In genomic region chr8:110714827-110715519, GRCm38 (mm10) we compare ENCODE assay signal across 10 mouse cellular contexts. TPM values are rescaled to one million over a fixed set of nuclear protein-coding genes. Genes with fewer than 3 reads are reported as not detected.
A peak's percentile ranks its signal among the peaks of the same experiment; 100 is the strongest.
DNase-seq lines count a peak whose midpoint lies in the region; ATAC-seq and TF ChIP-seq lines count a peak whose summit lies in the region.
"Had no signal": no experiment of that assay in that cellular context is flagged by ENCODE, and none has a peak within 500 bp of the region (broad histone marks: within the 10 kb centered on the region; RNA-seq: fewer than 3 reads in every experiment).

No protein-coding gene starts in this region.

- no peak for ATAC-seq in heart, embryonic 16.5 days (replicated peaks; ENCODE audit: extremely low read depth, insufficient read depth, low FRiP score)
- ATAC-seq in limb, embryonic 12.5 days (ENCODE audit: insufficient number of reproducible peaks, insufficient read depth, low FRiP score, low TSS enrichment, low read depth): no peak

- H3K27ac ChIP-seq in heart, embryonic 16.5 days (ENCODE audit: low read length): peak overlapping the region; percentile 86
- 0 out of 2 replicates have a peak overlapping the region, but pooled peaks have one; percentile 45 for H3K27ac ChIP-seq in spleen, adult 2 months (ENCODE audit: insufficient read depth, low read length)
- H3K27ac ChIP-seq in limb, embryonic 12.5 days: peak overlapping the region; percentile 77

- peak overlapping the region; percentile 54 for H3K9ac ChIP-seq in heart, embryonic 16.5 days (ENCODE audit: low read length)
- no peak overlapping the region for H3K9ac ChIP-seq in limb, embryonic 12.5 days (replicated peaks)

- H3K4me2 ChIP-seq in heart, embryonic 16.5 days (ENCODE audit: low read depth, low read length): no peak overlapping the region
- no peak overlapping the region for H3K4me2 ChIP-seq in limb, embryonic 12.5 days

- peaks cover 85% of the 10 kb centered on the region for H3K4me1 ChIP-seq in heart, embryonic 16.5 days (ENCODE audit: control insufficient read depth, insufficient read depth, low read length)
- H3K4me1 ChIP-seq in spleen, adult 2 months (ENCODE audit: control insufficient read depth, insufficient read depth, insufficient read length): no peaks in the 10 kb centered on the region
- peaks cover 55% of the 10 kb centered on the region for H3K4me1 ChIP-seq in limb, embryonic 12.5 days (replicated peaks)

- no peaks in the 10 kb centered on the region for H3K9me3 ChIP-seq in heart, embryonic 16.5 days (replicated peaks; ENCODE audit: control insufficient read depth, low read length)
- no peaks in the 10 kb centered on the region for H3K9me3 ChIP-seq in limb, embryonic 12.5 days

- no peak for DNase-seq in heart, adult 18-20 months
- no peak for DNase-seq in spleen, adult 2 months (ENCODE audit: low read depth in 1 of 2, low spot score in 2 of 2)
- no peak for DNase-seq in spleen, adult 12 weeks (ENCODE audit: low spot score)
- DNase-seq in MN1 (ENCODE audit: low spot score): no peak
- no peak for DNase-seq in embryo, embryonic 9.5 days (ENCODE audit: extremely low spot score)
- DNase-seq in adrenal gland, postnatal 25 days: no peak
- DNase-seq: lung, adult 2 months; spleen, adult 18-20 months had no signal

- 58% methylated on average over 15 of the region's 15 CpGs for WGBS in heart, embryonic 16.5 days
- 92% methylated on average over 15 of the region's 15 CpGs for WGBS in spleen, adult 2 months
- 79% methylated on average over 15 of the region's 15 CpGs for WGBS in limb, embryonic 12.5 days

- no peak overlapping the region for H3K4me3 ChIP-seq in heart, embryonic 16.5 days (ENCODE audit: low read length)
- no peak overlapping the region for H3K4me3 ChIP-seq in spleen, adult 2 months (ENCODE audit: extremely low read depth, insufficient read depth, insufficient read length)
- no peak overlapping the region for H3K4me3 ChIP-seq in limb, embryonic 12.5 days (replicated peaks)

- no peaks in the 10 kb centered on the region for H3K36me3 ChIP-seq in heart, embryonic 16.5 days (ENCODE audit: control insufficient read depth, insufficient read depth)
- peaks cover 24% of the 10 kb centered on the region for H3K36me3 ChIP-seq in spleen, adult 2 months (ENCODE audit: control insufficient read depth, insufficient read depth, low read length)
- H3K36me3 ChIP-seq in limb, embryonic 12.5 days: peaks cover 45% of the 10 kb centered on the region

- TF ChIP-seq POLR2A in spleen, adult 2 months (IDR thresholded peaks at IDR 0.05; ENCODE audit: low read depth, low read length): no peak

- TF ChIP-seq CTCF in spleen, adult 2 months (IDR thresholded peaks at IDR 0.05; ENCODE audit: extremely low read depth, insufficient read depth, insufficient read length, insufficient replicate concordance): no peak

- no peaks in the 10 kb centered on the region for H3K27me3 ChIP-seq in heart, embryonic 16.5 days (ENCODE audit: control insufficient read depth, insufficient read depth, low read length)
- no peaks in the 10 kb centered on the region for H3K27me3 ChIP-seq in spleen, adult 2 months (ENCODE audit: control insufficient read depth, insufficient read depth, low read length)
- no peaks in the 10 kb centered on the region for H3K27me3 ChIP-seq in limb, embryonic 12.5 days

RNA-seq across cellular contexts. Expression of gene Mtss1l, which starts 6.3 kb away (rescaled TPM):
- 4.5 and 6.6 TPM in 2 replicates for polyA plus RNA-seq in heart, embryonic 16.5 days (2015; fragmentation: Nextera tagmentation; extraction: Ambion mirVana)
- 10 to 100 TPM; 32.0 to 37.8 TPM for total RNA-seq in heart, adult 18-20 months (2021)
- 34.8 and 39.4 TPM in 2 replicates for polyA plus RNA-seq in spleen, adult 2 months (2012; rRNA removed)
- 11.8 and 19.2 TPM in 2 replicates for polyA plus RNA-seq in limb, embryonic 12.5 days (2016; fragmentation: Nextera tagmentation; extraction: Ambion mirVana)
- total RNA-seq in adrenal gland, postnatal 25 days (2021): 23.9 and 27.7 TPM in 2 replicates
